Mouse (Mus musculus) telencephalon, adult 2 months (tissue): ENCODE results near the gene Timm23.
"Not testable (repeated sequence)": the region's sequence is repeated elsewhere in the genome, so short reads cannot be mapped to it uniquely, and the experiment has no call there.

Source experiments
- DNase-seq: peaks from one replicate; pipeline ENCODE4 v3.0.0-alpha.2; 2011; ENCODE audit warnings: low read depth, low spot score

Timm23 gene

GRCm38 (mm10) chr14:32165278-32166061 lies 36.2 kb downstream of the Timm23 start:
- no peak for DNase-seq

GRCm38 (mm10) chr14:32164173-32165051 lies 37.3 kb downstream of the Timm23 start:
- DNase-seq, result no peak

GRCm38 (mm10) chr14:32163203-32163888 lies 38.4 kb downstream of the Timm23 start:
- DNase-seq, result no peak

- DNase-seq, result no peak
Measured at GRCm38 (mm10) chr14:32162231-32162630, 39.5 kb downstream of the Timm23 start.

- no peak for DNase-seq
Measured at GRCm38 (mm10) chr14:32161090-32161885, 40.4 kb downstream of the Timm23 start.

GRCm38 (mm10) chr14:32160563-32160962 lies 41.1 kb downstream of the Timm23 start:
- no peak for DNase-seq

GRCm38 (mm10) chr14:32159690-32160246 lies 41.9 kb downstream of the Timm23 start, which contains the start of gene Ncoa4:
TSS of gene Ncoa4 (plus strand) at chr14:32159865.
- peak; percentile 98 for DNase-seq

- no peak for DNase-seq
Measured at GRCm38 (mm10) chr14:32159150-32159670, 42.5 kb downstream of the Timm23 start.

GRCm38 (mm10) chr14:32154758-32155157 lies 46.9 kb downstream of the Timm23 start:
- DNase-seq, result no peak

GRCm38 (mm10) chr14:32153156-32153555 lies 48.5 kb downstream of the Timm23 start:
- DNase-seq, result no peak

- DNase-seq, result no peak
Measured at GRCm38 (mm10) chr14:32152243-32152965, 49.3 kb downstream of the Timm23 start.

- DNase-seq, result no peak
Measured at GRCm38 (mm10) chr14:32150872-32151271, 50.8 kb downstream of the Timm23 start.

- DNase-seq, result no peak
Measured at GRCm38 (mm10) chr14:32146578-32146977, 55.1 kb downstream of the Timm23 start.

- no peak for DNase-seq
Measured at GRCm38 (mm10) chr14:32145809-32146511, 55.7 kb downstream of the Timm23 start.

- DNase-seq, result no peak
Measured at GRCm38 (mm10) chr14:32145401-32145800, 56.3 kb downstream of the Timm23 start.

- DNase-seq, result no peak
Measured at GRCm38 (mm10) chr14:32144734-32145133, 57.0 kb downstream of the Timm23 start.

GRCm38 (mm10) chr14:32141723-32142122 lies 60.0 kb downstream of the Timm23 start, which contains the start of gene Msmb:
TSS of gene Msmb (plus strand) at chr14:32142023.
- DNase-seq, result no peak

GRCm38 (mm10) chr14:32140359-32140965 lies 61.2 kb downstream of the Timm23 start:
- no peak for DNase-seq

- not testable (repeated sequence) for DNase-seq
Measured at GRCm38 (mm10) chr14:32136467-32136866, 65.2 kb downstream of the Timm23 start.
